Mouse (Mus musculus) lung, adult 2 months (tissue): ENCODE data around the gene Tgfbr3.

Experiments
- CTCF ChIP-seq: fragments of 200-500 bp; IDR thresholded peaks from 2 replicates; pipeline ENCODE4 v1.5.1; 2011; ENCODE audit warnings: mild to moderate bottlenecking, low read length, control low read depth; ENCODE audit not compliant: insufficient read depth
- POLR2A ChIP-seq: fragments of 200-500 bp; IDR thresholded peaks from 2 replicates; pipeline ENCODE4 v1.6.1; 2011; ENCODE audit warnings: low read depth, mild to moderate bottlenecking, control low read depth, low read length, borderline replicate concordance; ENCODE audit errors: extremely low read depth

DNA sequence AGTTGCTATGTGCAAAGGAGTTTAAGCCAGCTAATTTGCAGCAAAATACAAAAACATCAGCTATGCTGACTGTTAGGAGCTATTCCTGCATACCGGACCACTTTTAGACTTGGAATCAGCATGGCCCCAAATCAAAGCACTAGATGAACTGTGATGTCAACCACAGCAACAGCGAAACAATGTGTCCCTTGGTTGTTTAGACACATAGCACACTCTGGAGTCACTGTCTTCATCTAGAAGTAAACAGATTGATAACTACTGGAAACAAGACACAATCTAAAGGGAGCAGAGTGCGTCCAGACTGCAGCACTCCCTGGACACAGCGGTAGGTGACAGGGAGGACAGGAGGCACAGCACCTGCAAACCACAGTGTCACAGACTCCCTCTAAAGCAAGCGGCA, 110.2 kb downstream of the Tgfbr3 start:
- TF ChIP-seq CTCF (no peak), POLR2A (no peak)
